Mouse (Mus musculus): Measurements from ENCODE around the gene Srsf10.

DNA sequence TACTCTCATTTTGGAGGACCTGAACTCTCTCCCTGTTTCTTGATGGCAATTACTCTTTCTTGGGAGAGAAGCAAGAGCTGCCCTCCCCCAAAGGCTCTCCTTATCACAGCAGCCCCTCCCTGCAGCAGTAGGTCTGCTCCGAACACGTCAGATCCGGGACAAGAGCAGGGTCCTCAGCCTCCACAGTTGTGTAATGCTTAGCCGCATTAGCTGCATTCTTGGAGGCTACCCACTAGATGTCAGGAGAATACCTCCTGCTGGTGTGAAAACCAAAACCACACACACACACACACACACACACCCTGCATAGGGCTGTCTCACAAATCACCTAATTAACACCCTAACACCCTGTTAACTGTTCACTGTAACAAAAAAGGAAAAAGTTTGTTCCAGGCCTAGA is 37.3 kb downstream of the Srsf10 start:
- TF ChIP-seq CTCF (IDR thresholded peaks at IDR 0.05; ENCODE audit: control insufficient read depth, insufficient read depth, insufficient read length) (no peak), MYOD1 (IDR thresholded peaks at IDR 0.05; ENCODE audit: control insufficient read depth, insufficient read length, low read depth) (no peak), MYOG (IDR thresholded peaks at IDR 0.05; ENCODE audit: control insufficient read depth, extremely low read depth, insufficient read length) (no peak), USF1 (IDR thresholded peaks at IDR 0.05; ENCODE audit: low read depth) (no peak), MAX (IDR thresholded peaks at IDR 0.05) (no peak), FOSL1 (IDR thresholded peaks at IDR 0.05; ENCODE audit: insufficient read depth, low read length, poor library complexity, severe bottlenecking) (no peak)

All from C2C12 (cell line).